Mouse (Mus musculus) ES-Bruce4 (cell line): ENCODE data around the gene Usp48. TPM values are rescaled to one million over a fixed set of nuclear protein-coding genes. Genes with fewer than 3 reads are reported as not detected.

Experiments
- H3K27ac ChIP-seq: 2 replicates; pipeline ENCODE4 v1.5.1; 2012; ENCODE audit warnings: low read length, inconsistent platforms; ENCODE audit not compliant: insufficient read depth
- H3K27me3 ChIP-seq: 2 replicates; pipeline ENCODE4 v1.6.1; 2012; ENCODE audit warnings: mild to moderate bottlenecking, low read length, inconsistent platforms; ENCODE audit not compliant: control insufficient read depth, poor library complexity, insufficient read depth, severe bottlenecking
- H3K36me3 ChIP-seq: 2 replicates; pipeline ENCODE4 v1.6.1; 2012; ENCODE audit warnings: inconsistent platforms, mild to moderate bottlenecking, low read length, moderate library complexity; ENCODE audit not compliant: control insufficient read depth, poor library complexity, insufficient read depth, severe bottlenecking
- H3K4me1 ChIP-seq: one replicate; pipeline ENCODE4 v1.8.1; 2011; ENCODE audit warnings: low read length; ENCODE audit not compliant: control insufficient read depth, insufficient read depth
- H3K4me3 ChIP-seq: 2 replicates; pipeline ENCODE4 v1.5.1; 2011; ENCODE audit warnings: low read depth, mild to moderate bottlenecking, low read length
- H3K9ac ChIP-seq: 2 replicates; pipeline ENCODE4 v1.6.1; 2012; ENCODE audit warnings: low read depth, mild to moderate bottlenecking, inconsistent platforms; ENCODE audit not compliant: poor library complexity, severe bottlenecking
- H3K9me3 ChIP-seq: replicated peaks from 2 replicates; pipeline ENCODE4 v1.6.1; 2012; ENCODE audit warnings: mild to moderate bottlenecking, low read length, inconsistent platforms; ENCODE audit not compliant: control insufficient read depth, poor library complexity, insufficient read depth, severe bottlenecking
- CTCF ChIP-seq: IDR thresholded peaks from one replicate; pipeline ENCODE4 v1.8.1; 2011; ENCODE audit warnings: low read depth, low read length
- EP300 ChIP-seq: IDR thresholded peaks from 2 replicates; pipeline ENCODE4 v1.6.1; 2011; ENCODE audit warnings: low read depth, low read length; ENCODE audit not compliant: insufficient read depth
- POLR2A ChIP-seq: IDR thresholded peaks from one replicate; pipeline ENCODE4 v1.8.1; 2011; ENCODE audit warnings: low read length; ENCODE audit not compliant: insufficient read depth
- polyA plus RNA-seq: library from polyadenylated mRNA; stranded (reverse); fragments of >200 nt; gene quantifications from 2 replicates; pipeline ENCODE4 v1.2.4, GENCODE M21; 2011; ENCODE audit warnings: low read depth; ENCODE audit not compliant: missing spikeins, insufficient read depth, insufficient read length

Usp48 gene
- polyA plus RNA-seq, 1 experiment, result 401 TPM

- no peak overlapping the region for H3K4me3 ChIP-seq
- H3K4me1 ChIP-seq, result no peaks in the 10 kb centered on the region
- H3K36me3 ChIP-seq, result no peaks in the 10 kb centered on the region
- no peak overlapping the region for H3K27ac ChIP-seq
- H3K9ac ChIP-seq, result no peak overlapping the region
- no peaks in the 10 kb centered on the region for H3K9me3 ChIP-seq
- TF ChIP-seq POLR2A (no peak), EP300 (no peak), CTCF (no peak)
- H3K27me3 ChIP-seq, result no peaks in the 10 kb centered on the region
Measured at GRCm38 (mm10) chr4:137675566-137675965, 82.0 kb downstream of the Usp48 start.

- H3K27me3 ChIP-seq, result no peaks in the 10 kb centered on the region
- H3K4me1 ChIP-seq, result no peaks in the 10 kb centered on the region
- H3K9ac ChIP-seq, result no peak overlapping the region
- H3K4me3 ChIP-seq, result no peak overlapping the region
- no peaks in the 10 kb centered on the region for H3K9me3 ChIP-seq
- no peak for TF ChIP-seq POLR2A
- peak; percentile 92 for TF ChIP-seq CTCF
- no peak for TF ChIP-seq EP300
- no peak overlapping the region for H3K27ac ChIP-seq
- H3K36me3 ChIP-seq, result no peaks in the 10 kb centered on the region
Measured at GRCm38 (mm10) chr4:137676057-137676456, 82.5 kb downstream of the Usp48 start.

- Histone ChIP-seq H3K9me3 (no peaks in the 10 kb centered on the region), H3K27ac (no peak overlapping the region), H3K4me3 (no peak overlapping the region), H3K9ac (no peak overlapping the region), H3K27me3 (no peaks in the 10 kb centered on the region), H3K36me3 (no peaks in the 10 kb centered on the region), H3K4me1 (no peaks in the 10 kb centered on the region)
- TF ChIP-seq CTCF, result no peak
- no peak for TF ChIP-seq EP300
- no peak for TF ChIP-seq POLR2A
Measured at GRCm38 (mm10) chr4:137676700-137677484, 83.3 kb downstream of the Usp48 start.

DNA sequence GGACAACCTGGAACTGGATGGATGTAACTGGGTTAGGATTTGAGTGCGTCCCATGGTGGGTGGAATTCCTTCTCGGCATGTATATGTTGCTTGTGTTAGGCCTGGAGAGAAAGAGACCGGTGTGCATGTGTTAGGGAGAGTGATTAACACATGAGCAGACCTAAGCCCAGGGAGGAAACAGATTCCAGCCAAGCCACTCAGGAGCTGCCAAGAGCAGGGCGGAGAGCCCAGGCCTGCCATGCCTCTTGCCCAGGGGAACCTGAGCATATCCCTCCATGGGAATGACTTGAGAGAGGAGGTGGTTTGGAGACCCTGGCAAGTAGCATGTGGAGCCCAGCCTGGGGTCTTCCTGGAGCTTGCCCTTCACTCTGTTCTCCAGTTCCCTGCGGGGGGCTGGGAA lies 84.4 kb downstream of the Usp48 start:
- H3K9ac ChIP-seq, result no peak overlapping the region
- no peaks in the 10 kb centered on the region for H3K9me3 ChIP-seq
- H3K4me3 ChIP-seq, result no peak overlapping the region
- no peaks in the 10 kb centered on the region for H3K27me3 ChIP-seq
- H3K36me3 ChIP-seq, result no peaks in the 10 kb centered on the region
- no peaks in the 10 kb centered on the region for H3K4me1 ChIP-seq
- no peak overlapping the region for H3K27ac ChIP-seq
- no peak for TF ChIP-seq CTCF

DNA sequence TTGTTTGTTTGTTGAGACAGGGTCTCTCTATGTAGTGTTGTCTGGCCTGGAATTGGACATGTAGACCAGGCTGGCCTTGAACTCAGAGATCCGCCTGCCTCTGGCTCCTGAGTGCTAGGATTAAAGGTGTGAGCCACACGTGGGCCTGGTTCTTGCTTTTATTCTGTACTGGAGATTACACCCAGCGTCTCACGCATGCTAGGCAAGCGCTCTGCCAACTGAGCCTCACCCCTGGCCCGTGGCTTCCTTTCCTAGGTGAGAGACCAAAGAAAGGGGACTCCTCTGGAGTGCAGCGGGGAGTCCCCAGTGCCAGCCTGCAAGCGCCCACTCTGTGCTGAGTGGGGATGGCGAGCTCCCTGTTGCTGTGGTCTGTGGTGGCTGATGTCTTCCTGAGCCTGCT lies 85.0 kb downstream of the Usp48 start:
- Histone ChIP-seq H3K27me3 (no peaks in the 10 kb centered on the region), H3K9me3 (no peaks in the 10 kb centered on the region), H3K4me3 (no peak overlapping the region), H3K4me1 (no peaks in the 10 kb centered on the region), H3K9ac (no peak overlapping the region), H3K36me3 (no peaks in the 10 kb centered on the region), H3K27ac (no peak overlapping the region)
- no peak for TF ChIP-seq CTCF
- TF ChIP-seq EP300, result no peak
- no peak for TF ChIP-seq POLR2A

DNA sequence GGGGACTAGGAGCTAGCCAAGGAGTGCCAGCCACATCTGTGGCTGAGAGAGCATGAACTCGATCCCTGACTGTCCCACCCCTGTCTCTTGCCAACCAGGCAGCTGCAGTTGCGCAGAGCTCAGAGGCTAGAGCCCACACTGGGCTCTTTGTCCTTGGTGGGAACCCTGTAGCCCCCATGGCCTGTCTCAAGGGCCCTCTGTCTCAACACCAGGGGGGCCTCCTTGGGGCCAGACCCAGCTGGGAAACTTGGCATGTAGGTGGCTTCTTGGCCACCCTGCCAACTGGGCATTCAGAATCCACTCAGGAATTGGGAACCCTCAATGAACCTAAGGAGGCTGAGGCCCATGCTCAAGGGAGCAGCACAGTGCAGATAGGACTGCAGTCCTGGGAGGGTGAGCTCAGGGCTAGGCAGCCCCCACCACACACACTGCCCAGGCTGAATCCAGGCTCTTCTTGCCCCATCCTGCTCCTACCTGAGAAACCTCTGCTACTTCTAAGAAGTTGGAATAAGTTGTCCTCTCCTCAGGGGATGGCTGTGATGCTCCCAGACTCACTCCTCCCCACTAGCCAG lies 86.5 kb downstream of the Usp48 start:
- H3K36me3 ChIP-seq, result no peaks in the 10 kb centered on the region
- H3K27me3 ChIP-seq, result no peaks in the 10 kb centered on the region
- TF ChIP-seq POLR2A, result no peak
- no peak for TF ChIP-seq CTCF
- no peak for TF ChIP-seq EP300
- H3K27ac ChIP-seq, result no peak overlapping the region
- peaks cover 1% of the 10 kb centered on the region for H3K4me1 ChIP-seq
- H3K4me3 ChIP-seq, result no peak overlapping the region
- no peaks in the 10 kb centered on the region for H3K9me3 ChIP-seq
- no peak overlapping the region for H3K9ac ChIP-seq
